Mouse (Mus musculus) adrenal gland, adult 2 months (tissue): ENCODE measurements around the gene Plxna4. TPM values are rescaled to one million over a fixed set of nuclear protein-coding genes. Genes with fewer than 3 reads are reported as not detected.
A peak's percentile ranks its signal among the peaks of the same experiment; 100 is the strongest.

Experiments
- DNase-seq: peaks from one replicate; pipeline ENCODE4 v3.0.0; 2021
- long read RNA-seq: library from polyadenylated mRNA; stranded (forward); transcript quantifications from one replicate; pipeline ENCODE4 v2.0.0, GENCODE M21; 2021
- polyA plus RNA-seq: library from polyadenylated mRNA; depleted of rRNA; stranded (reverse); fragments of >200 nt; gene quantifications from 2 replicates; pipeline ENCODE4 v1.2.3, GENCODE M21; 2012; rRNA removed
- total RNA-seq, 2 experiments: library from RNA; stranded (reverse); gene quantifications; 2 replicates each; pipeline ENCODE4 v1.2.3; 2021

The Plxna4 gene
- total RNA-seq (1 to 10 TPM; 4.9 to 6.4 TPM), polyA plus RNA-seq (1.1 and 1.7 TPM in 2 replicates)
- long read RNA-seq, result 0 reads

DNA sequence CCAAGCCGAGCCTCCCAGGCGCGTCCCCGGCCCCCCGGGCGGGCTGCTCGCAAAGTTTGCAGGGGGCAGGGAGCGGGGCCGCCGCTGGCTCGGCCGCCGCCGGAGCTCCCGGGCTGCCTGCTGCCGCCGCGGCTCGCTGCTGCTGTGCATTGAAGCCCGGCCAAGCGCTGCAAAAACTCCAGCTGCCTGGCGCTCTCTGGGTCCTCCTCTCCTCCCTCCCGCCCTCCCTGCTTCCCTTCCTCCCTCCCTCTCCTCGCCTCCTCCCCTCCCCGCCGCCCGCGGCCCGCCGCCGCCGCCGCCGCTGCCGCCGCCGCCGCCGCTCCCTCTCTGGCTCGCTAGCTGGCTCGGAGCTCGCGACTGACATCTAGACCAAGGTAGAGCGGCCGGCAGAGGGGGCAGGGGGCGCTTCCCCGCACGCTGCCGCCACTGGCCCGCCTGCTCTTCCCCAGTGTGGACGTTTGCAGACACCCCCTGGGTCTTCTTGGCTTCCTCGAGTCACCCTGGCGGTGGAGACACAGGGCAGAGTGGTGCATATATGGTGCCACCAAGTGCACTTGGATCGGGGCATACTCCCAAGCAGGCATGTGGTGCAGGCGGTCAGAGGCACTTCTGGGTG, at the start of gene Plxna4:
Gene Plxna4 (minus strand): TSS at position 137 of the 616 bp plus-strand sequence.
- peak; percentile 81 for DNase-seq

DNA sequence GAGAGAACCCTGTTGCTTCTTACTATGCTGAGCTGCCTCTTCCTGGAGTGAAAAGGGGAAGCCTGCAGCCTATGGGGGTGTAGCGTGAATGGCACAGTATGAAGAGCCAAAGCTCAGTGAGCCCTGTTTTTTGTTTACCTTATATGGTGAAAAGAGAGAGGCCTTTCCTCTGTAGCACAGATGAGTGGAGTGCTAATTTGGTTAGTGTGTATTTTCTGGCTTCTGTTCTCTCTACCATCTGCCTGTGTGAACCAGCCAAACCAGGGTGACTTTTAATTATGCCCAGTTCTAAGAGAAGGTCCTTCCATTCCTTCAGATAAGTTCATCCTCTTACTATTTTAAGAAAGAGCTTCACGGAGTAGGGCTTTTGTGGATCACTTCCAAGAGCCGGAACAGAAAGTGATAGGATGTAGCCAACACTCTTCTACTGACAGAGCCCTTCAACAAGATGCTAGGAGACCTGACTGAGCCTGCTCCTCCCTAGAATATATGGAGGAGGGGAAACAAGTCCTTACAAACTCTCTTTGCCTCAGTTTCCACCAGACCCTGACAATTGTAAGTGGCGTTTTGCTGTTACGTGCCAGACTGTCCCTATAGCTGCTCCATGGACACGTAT, 49.7 kb upstream of the Plxna4 start:
- no peak for DNase-seq

DNA sequence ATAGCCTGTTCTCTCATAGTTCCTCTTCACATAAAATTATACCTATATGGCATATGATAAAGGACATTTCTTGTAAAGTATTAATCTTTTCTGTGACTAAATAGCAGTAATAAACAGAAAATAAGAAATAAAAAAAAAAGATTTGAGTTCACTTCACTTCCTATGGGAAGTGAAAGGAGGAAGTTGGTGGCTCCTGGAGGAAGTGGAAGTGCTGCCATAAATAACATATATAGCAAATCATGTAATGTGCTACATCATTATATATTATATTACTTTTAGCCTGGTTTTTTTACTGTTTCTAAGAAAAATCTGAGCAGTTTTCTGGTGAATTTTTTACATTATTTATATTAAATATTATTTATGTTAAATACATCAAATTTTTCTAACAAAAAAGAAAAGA, 22.7 kb upstream of the Plxna4 start:
- DNase-seq, result no peak

DNA sequence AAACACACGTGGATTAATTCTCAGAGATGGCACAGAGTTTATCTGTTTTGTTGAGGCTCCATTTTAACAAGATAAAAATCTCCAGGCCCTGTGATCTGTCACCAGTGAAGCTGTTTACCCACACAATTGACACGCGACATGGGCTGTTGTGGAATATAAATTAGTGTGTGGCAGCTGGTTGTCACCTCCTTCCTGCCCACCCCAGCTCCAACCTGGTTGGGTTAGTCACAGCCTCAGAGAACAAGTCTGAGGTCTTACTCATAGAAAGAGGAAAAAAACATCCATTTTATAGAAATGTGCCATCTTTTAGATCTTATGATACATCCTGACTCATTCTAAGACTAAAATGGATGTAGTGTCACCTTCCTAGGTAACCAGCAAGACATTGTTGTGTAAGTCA, 18.8 kb upstream of the Plxna4 start:
- DNase-seq, result no peak

DNA sequence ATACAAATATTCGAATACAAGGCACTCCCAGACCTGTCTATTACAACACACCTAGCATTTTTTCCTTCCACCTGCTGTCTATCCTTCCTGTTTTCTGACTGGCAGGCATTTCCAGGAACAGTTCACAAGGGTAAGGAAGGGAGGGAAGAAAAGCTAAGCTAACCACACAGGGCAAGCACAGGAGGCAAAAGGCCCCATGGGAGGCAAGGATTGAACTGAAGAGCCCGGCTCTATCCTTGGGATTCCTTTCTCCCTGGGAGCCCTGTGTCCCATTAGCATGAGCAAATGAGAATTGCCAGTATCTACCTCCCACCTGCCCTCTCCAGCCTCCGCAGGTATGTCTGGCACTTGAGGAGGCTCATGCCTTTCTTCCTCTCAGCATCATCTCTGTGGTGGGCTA, 17.6 kb upstream of the Plxna4 start:
- no peak for DNase-seq

- no peak for DNase-seq
These were observed 16.9 kb upstream of the Plxna4 start for GRCm38 (mm10) chr6:32604901-32605300.

- no peak for DNase-seq
These were observed 14.1 kb upstream of the Plxna4 start for GRCm38 (mm10) chr6:32602130-32602529.

DNA sequence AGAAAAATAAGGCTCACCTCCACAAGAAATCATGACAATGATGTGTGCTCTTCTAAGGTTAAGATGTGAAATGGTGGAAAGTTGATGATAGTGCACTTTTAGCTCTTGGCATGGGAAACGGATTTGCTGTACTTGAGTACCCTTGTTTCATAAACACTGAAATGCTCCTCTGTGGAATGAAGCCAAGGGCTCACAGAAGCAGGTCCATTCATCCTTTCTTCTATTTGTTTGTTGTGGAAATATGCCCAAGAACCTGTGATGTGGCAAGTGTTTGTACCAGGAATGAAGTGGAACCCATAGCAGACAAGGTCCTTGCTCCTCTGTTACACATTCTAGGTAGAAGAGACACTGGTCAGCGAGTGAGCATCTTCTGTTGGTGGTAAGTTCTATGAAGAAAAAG, 13.3 kb upstream of the Plxna4 start:
- DNase-seq, result no peak

GRCm38 (mm10) chr6:32595591-32595990, 7.6 kb upstream of the Plxna4 start:
- DNase-seq, result no peak

- DNase-seq, result peak; percentile 75
These were observed 3.2 kb upstream of the Plxna4 start for GRCm38 (mm10) chr6:32590979-32591758.

- no peak for DNase-seq
These were observed 1.6 kb upstream of the Plxna4 start for GRCm38 (mm10) chr6:32589632-32590031.

DNA sequence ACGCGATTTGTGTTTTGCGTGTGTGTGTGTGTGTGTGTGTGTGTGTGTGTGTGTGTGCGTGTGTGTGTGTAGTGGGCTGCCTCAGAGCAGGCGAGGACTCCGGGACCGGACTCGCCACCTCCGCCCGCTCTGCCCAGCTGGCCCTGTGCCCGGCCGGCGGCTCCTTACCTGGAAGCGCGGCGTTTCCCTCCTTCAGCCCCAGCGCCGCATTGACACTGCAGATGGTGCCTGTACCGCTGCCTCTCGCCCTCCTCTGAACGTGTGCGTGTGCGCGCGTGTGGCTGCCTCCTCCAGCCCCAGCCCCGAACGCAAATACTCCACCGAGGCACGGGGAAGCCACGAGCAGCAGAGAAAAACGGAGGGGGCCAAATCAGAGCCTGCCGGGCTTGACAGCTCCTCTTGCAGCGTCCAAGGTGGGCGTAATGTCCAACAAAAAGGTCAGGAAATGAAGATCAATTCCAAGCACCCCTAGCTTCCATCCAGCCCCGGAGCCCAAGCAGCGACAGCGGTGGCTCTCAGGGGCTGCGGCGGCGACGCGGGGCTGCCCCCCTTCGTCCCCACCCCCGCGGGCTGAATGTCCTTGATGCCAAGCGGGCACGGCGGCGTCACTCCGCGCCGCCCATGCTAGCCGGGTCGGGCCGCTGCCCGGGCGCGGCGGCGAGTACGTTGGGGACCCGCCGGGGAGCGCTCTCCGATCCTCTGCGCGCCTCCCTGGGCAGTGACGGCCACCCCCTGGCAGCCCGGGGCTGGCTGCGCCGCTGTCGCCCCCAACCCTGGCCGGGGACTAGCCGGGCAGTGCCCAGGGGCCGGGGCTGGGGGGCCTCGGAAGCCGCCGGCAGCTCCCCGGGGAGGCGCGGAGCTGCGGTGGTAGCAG, 619 bp downstream of the Plxna4 start:
- peak; percentile 64 for DNase-seq

DNA sequence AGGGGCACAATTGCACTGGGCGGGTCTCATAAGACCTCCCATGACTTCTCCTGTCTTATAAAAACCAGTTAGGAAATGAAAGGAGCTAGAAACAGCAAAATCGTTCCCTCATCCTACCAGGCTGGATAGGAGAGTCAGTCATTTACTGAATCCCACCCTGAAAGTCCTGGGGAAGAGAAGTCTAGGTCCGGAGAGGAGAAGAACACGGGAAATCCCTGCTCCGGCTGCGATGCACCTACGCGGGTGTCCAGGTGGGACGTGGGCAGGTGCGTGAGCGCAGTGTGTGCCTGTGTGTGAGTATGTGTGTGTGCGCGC, 1.2 kb downstream of the Plxna4 start:
- DNase-seq, result no peak

- DNase-seq, result peak; percentile 14
These were observed 1.6 kb downstream of the Plxna4 start for GRCm38 (mm10) chr6:32586390-32586789.

- DNase-seq, result no peak
These were observed 2.8 kb downstream of the Plxna4 start for GRCm38 (mm10) chr6:32585211-32585610.

GRCm38 (mm10) chr6:32584243-32584880, 3.6 kb downstream of the Plxna4 start:
- DNase-seq, result no peak

DNA sequence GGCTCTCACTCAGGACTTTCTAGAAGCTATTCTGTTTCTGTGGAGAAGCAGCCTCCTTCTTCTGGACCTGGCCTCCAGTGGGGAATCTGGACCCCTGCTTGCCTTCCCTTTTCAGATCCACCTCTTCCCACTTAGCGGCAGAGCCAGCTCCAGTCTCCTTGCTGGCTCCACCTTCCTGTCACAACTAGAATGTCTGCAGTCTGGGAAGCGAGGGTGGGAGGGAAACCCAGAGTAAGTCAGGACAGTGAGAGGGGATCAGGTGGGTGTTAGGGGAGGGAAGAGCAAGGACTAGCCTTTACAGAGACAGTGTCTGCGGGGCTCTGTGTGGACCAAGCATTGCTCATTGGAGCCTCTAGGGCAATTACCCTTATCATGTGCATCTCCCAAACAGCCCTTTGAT, 4.4 kb downstream of the Plxna4 start:
- DNase-seq, result no peak

DNA sequence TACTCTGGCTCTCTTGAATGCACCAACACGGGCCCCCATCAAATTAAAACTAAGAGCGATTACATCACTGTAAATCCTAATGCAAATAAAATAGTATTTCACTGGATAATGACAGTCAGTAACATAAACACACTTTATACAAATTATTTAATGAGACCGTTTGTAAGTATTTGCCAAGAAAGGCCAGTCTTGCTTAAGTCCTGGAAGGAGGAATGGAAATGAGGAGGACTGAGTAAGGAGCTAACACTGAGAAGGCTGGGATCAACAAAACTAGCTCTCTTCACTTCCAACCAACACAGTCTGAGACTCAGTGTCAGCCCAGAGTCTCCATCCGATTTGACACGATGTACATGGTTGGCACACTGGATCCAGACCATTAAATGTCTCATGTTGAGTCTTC, 16.5 kb downstream of the Plxna4 start:
- DNase-seq, result no peak

DNA sequence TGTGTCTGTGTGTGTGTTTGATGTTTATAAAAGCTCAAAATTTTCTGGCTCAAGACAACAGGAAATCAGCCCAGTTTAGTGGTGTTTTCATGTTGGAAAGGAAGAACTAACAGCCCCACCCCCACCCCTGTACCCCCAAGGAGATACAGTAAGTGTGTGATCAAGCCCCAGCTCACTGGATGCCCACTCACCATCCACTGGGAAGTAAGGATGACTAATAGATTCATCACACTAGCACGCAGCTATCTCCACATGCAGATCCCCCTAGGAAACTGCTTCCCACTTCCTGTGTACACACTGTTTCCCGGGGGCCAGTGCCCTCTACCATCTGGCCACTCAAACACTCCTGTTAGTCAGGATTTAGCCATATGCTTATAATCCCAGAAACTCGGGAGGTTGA, 17.5 kb downstream of the Plxna4 start:
- DNase-seq, result no peak

- DNase-seq, result no peak
These were observed 18.1 kb downstream of the Plxna4 start for GRCm38 (mm10) chr6:32569919-32570318.

DNA sequence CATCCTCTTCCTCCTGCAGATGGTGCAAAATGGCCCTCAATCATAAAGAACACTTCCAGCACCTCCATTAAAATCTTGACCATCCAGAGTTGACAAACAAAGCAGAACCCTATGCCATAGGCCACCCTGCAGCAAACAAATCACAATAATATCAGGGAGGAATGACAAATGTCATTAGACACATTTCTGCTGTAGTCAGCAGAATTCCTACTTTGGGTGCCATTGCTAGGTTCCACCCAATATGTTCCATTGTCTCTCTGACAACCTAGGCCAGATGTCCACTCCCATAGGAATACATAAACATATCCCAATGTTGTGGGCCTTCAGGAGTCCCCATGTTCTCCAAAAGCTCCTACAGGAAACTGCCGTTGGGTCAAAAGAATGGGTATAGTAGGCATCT, 41.1 kb downstream of the Plxna4 start:
- no peak for DNase-seq

DNA sequence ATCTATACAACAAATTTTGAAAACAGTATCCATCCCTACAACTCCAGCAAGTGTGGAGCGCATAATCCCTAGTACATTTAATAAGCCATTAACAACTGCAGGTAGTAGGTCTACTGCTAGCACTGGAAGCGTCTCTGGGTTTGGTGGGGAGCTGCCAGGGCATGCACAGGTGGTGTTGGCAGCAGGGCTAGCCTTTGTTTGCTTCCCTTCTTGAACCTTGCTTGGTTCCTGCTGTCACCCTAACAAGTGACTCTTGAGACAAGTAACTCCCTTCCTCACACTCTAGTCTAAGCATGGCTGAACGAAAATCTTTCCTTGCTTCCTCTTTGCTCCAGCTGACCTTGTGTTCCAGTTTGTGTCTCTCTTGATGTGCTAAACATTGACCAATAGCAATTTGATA, 44.0 kb downstream of the Plxna4 start:
- DNase-seq, result no peak
